Mouse (Mus musculus): ENCODE data around the gene Pgbd1. TPM values are rescaled to one million over a fixed set of nuclear protein-coding genes. Genes with fewer than 3 reads are reported as not detected.

Gene Pgbd1
- polyA plus RNA-seq (2012; rRNA removed) = 0.76 and 0.79 TPM in 2 replicates

DNA sequence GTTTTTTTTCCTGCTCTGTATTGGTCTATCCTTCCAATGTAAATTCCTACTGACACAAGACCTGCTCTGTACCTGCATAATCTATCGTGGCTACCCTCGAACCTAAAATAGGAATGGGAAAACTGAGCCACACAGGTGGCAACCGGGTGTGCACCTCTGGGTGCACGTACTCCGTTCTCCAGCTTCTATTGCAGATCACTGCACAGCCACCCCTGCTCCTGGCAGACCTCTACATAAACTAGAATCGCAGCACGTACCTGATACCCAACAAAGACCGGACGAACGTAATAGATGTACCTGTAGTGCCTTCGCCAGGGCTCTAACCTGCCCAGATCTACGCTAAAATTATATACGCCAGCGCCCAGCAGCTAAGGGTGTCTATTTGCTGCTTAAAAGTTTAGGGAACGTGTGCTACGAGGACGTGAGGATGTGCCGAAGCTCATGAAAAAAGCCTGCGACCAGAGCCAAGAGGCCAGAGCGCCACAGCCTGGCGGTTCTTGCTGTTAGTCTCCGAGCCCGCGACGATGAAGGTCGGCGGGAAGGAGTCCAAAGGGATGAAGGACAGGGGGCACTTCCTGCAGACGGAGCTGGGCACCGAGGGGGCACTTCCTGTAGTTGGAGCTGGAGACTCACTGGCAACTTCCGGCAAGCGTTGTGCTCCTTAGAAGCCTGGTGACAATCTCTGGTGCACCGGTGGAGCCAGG, at the start of gene Pgbd1:
Gene Pgbd1 (minus strand): TSS at position 556 of the 704 bp plus-strand sequence.

DNA sequence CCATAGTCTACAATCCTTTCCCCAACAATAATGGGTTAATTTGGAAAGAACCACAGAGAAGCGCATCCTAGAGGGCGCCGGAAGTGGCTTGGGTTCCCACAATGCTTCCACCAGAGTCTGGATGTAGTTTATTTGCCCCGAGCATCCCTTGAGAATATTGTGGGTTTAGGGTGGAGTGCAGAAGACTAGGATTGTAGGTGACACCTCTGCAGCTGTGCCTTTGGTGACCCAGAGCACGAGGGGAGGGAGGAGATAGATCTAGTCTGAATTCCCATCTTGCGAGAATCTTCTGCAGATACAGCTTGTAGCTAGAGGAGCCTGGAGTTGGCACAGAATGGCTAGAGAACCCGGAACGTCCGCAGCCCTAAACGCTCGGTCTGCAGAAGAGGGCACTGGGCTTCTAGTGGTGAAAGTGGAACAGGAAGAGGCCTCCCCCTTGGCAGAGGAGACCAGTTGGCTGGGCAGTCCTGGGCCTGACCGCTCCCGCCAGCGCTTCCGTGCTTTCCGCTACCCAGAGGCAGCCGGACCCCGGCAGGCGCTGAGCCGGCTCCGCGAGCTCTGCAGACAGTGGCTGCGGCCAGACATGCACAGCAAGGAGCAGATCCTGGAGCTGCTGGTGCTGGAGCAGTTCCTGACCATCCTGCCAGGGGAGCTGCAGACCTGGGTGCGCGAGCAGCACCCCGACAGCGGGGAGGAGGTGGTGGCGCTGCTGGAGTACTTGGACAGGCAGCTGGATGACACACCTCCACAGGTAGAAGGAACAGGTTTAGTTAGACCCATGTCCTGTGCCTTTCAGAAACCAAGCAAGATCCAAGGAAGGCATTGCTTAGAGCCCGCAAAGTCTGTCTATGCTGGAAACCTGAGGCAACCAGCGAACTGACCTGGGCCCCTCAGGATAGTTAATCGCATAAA, 38.2 kb upstream of the Pgbd1 start, which contains the start of the genes Zkscan4 and Gm10065:
Gene Zkscan4 (plus strand): TSS at position 149 of the 912 bp plus-strand sequence.
Gene Gm10065 (minus strand): TSS at position 683 of the 912 bp plus-strand sequence.

DNA sequence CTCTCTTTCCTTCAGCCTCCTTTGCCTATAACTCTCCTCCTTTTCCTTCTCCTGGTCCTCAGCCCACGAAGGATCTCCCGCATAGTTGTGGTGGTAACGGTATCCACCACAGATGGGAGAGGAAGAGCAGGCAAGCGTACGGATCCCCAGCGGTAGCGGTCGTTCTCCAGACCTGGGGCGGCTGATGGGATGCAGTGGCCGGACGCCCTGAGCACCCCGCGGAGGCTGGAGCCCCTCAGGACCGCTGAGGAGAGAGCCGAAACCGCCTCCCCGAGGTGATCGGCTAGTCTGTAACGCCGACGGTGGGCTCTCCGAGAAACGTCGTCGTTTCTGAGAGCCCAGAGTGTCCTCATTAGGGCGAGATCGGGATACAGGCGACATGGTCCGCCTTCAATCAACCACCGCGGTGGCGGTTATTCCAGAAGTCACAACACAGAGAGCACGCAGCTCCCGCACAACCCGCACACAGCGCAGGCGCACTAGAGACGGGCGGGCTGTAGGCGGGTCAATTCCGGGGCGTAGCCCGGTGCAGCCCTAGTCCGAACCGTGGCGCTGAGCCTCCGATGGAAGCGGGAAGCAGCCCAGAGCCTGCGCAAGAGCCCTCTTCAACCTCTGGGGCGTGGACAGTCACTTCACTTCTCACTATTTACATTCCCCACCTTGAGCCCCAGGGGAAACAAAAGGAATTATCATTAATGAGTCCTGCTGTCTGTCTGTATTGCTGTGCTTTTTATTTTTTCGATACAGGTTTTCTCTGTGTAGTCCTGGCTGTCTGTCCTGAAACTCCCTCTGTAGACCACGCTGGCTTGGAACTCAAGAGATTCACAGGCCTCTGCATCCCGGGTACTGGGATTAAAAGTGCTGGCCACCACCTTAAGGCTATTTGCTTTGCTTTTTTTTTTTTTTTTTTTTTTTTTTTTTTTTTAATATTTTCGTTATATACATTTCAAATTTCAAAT, 27.5 kb upstream of the Pgbd1 start, which contains the start of gene Nkapl:
Gene Nkapl (minus strand): TSS at position 449 of the 959 bp plus-strand sequence.

GRCm38 (mm10) chr13:21453449-21453848, 12.6 kb upstream of the Pgbd1 start, which contains the start of gene Zscan26:
Gene Zscan26, minus strand, starts transcription at chr13:21453730.

GRCm38 (mm10) chr13:21402287-21402846, 38.5 kb downstream of the Pgbd1 start, which contains the start of gene Zkscan3:
Gene Zkscan3, minus strand, starts transcription at chr13:21402755.

Other genes with a start within 250 kb of the Pgbd1 start
- not detected in 2 replicates for gene Gpx5, start 148.3 kb downstream of the Pgbd1 start, polyA plus RNA-seq (2012; rRNA removed)
- gene Gpx6, start 128.9 kb downstream of the Pgbd1 start, polyA plus RNA-seq (2012; rRNA removed) = not detected in 2 replicates
- not detected in 2 replicates for gene Olfr1367, start 94.1 kb downstream of the Pgbd1 start, polyA plus RNA-seq (2012; rRNA removed)
- gene Zscan12, start 78.2 kb downstream of the Pgbd1 start, polyA plus RNA-seq (2012; rRNA removed) = 2.2 and 2.4 TPM in 2 replicates
- 29.4 and 29.5 TPM in 2 replicates for gene Zkscan3, start 38.3 kb downstream of the Pgbd1 start, polyA plus RNA-seq (2012; rRNA removed)
- 22.7 and 24.7 TPM in 2 replicates for gene Zscan26, start 12.7 kb upstream of the Pgbd1 start, polyA plus RNA-seq (2012; rRNA removed)
- 0.24 and 0.43 TPM in 2 replicates for gene Nkapl, start 27.5 kb upstream of the Pgbd1 start, polyA plus RNA-seq (2012; rRNA removed)
- 0.22 and 0.26 TPM in 2 replicates for gene Zkscan4, start 37.8 kb upstream of the Pgbd1 start, polyA plus RNA-seq (2012; rRNA removed)
- not detected in 2 replicates for gene Gm10065, start 38.4 kb upstream of the Pgbd1 start, polyA plus RNA-seq (2012; rRNA removed)
- gene AK157302, start 54.2 kb upstream of the Pgbd1 start, polyA plus RNA-seq (2012; rRNA removed) = 0.34 and 0.50 TPM in 2 replicates
- gene Gm11273, start 60.4 kb upstream of the Pgbd1 start, polyA plus RNA-seq (2012; rRNA removed) = 5.1 and 11.2 TPM in 2 replicates
- 2.0 and 2.3 TPM in 2 replicates for gene Zkscan8, start 90.1 kb upstream of the Pgbd1 start, polyA plus RNA-seq (2012; rRNA removed)
- not detected in 2 replicates for gene Olfr1366, start 101.8 kb upstream of the Pgbd1 start, polyA plus RNA-seq (2012; rRNA removed)
- gene Olfr1535, start 118.8 kb upstream of the Pgbd1 start, polyA plus RNA-seq (2012; rRNA removed) = not detected in 2 replicates
- not detected in 2 replicates for gene Olfr1364, start 140.7 kb upstream of the Pgbd1 start, polyA plus RNA-seq (2012; rRNA removed)
- not detected in 2 replicates for gene Olfr1362, start 173.0 kb upstream of the Pgbd1 start, polyA plus RNA-seq (2012; rRNA removed)
- gene Olfr11, start 201.5 kb upstream of the Pgbd1 start, polyA plus RNA-seq (2012; rRNA removed) = not detected in 2 replicates
- not detected in 2 replicates for gene Olfr1361, start 222.3 kb upstream of the Pgbd1 start, polyA plus RNA-seq (2012; rRNA removed)
- gene Olfr1360, start 236.3 kb upstream of the Pgbd1 start, polyA plus RNA-seq (2012; rRNA removed) = not detected in 2 replicates